Mouse (Mus musculus): ENCODE data around the gene Unc13d. TPM values are rescaled to one million over a fixed set of nuclear protein-coding genes. Genes with fewer than 3 reads are reported as not detected.

The Unc13d gene
- polyA plus RNA-seq, 1 experiment from 2014 or later: 1.1 TPM

GRCm38 (mm10) chr11:116106963-116107776 lies 29.4 kb upstream of the Unc13d start:
- Histone ChIP-seq H3K4me3 (ENCODE audit: low read depth, low read length) (peak overlapping the region; percentile 59), H3K4me2 (replicated peaks; ENCODE audit: low read depth) (peak overlapping the region; percentile 75), H3K4me1 (replicated peaks; ENCODE audit: control insufficient read depth, insufficient read depth, low read length) (peaks cover 22% of the 10 kb centered on the region), H3K9ac (ENCODE audit: low read depth, low read length) (no peak overlapping the region), H3K27ac (ENCODE audit: low read depth, low read length) (no peak overlapping the region), H3K9me3 (ENCODE audit: control insufficient read depth) (no peaks in the 10 kb centered on the region), H3K27me3 (replicated peaks; ENCODE audit: control insufficient read depth, insufficient read depth, low read length) (peaks cover 28% of the 10 kb centered on the region), H3K36me3 (ENCODE audit: control insufficient read depth, insufficient read depth) (no peaks in the 10 kb centered on the region)
- TF ChIP-seq CTCF (IDR thresholded peaks at IDR 0.05; ENCODE audit: low read depth): peak; percentile 44
- WGBS: 54% methylated on average over 14 of the region's 14 CpGs
- no peak for ATAC-seq

DNA sequence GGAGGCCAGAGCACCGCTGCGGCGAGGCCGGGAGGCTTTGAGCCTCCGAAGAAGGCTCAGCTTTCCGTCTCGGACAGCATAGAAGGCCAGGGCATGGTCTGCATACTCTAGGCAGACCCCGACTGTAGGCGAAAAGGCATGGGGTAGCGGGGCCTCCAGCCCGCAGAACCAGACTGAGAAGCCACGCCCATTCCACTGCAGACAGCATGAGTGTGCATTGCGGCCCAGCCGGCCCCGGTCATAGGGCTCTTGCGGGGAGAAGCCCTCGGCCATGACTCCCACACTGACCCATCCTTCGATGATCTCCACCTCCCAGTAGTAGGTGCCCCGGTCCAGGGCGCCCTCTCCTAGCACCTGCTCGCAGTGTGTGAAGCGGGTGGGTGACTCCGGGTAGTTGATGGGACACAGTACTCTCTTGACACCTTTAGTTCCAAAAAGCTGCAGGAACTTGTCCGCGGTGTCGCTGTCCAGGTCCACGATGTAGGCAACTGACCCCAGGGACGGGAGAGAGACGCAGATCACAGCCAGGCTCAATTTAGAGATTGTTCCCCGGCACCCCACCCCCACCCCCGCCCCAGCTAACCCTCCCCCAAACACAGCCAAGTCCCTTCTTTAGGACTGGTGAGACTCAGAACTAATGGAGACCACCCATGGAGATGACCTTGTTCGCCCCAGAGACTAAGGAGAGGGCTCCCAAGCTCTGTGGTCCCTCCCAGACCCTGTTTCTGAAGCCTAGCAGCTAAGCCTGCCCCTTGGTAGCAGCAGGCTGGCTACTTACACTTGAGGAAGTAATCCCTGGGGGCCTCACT lies 28.6 kb upstream of the Unc13d start:
- no peak for ATAC-seq
- Histone ChIP-seq H3K4me3 (ENCODE audit: low read depth, low read length) (no peak overlapping the region), H3K36me3 (ENCODE audit: control insufficient read depth, insufficient read depth) (no peaks in the 10 kb centered on the region), H3K4me2 (replicated peaks; ENCODE audit: low read depth) (peak overlapping the region; percentile 75), H3K27ac (ENCODE audit: low read depth, low read length) (no peak overlapping the region), H3K9me3 (ENCODE audit: control insufficient read depth) (no peaks in the 10 kb centered on the region), H3K4me1 (replicated peaks; ENCODE audit: control insufficient read depth, insufficient read depth, low read length) (peaks cover 29% of the 10 kb centered on the region), H3K27me3 (replicated peaks; ENCODE audit: control insufficient read depth, insufficient read depth, low read length) (peaks cover 28% of the 10 kb centered on the region), H3K9ac (ENCODE audit: low read depth, low read length) (no peak overlapping the region)
- WGBS: 37% methylated on average over 32 of the region's 32 CpGs
- no peak for TF ChIP-seq CTCF (IDR thresholded peaks at IDR 0.05; ENCODE audit: low read depth)

DNA sequence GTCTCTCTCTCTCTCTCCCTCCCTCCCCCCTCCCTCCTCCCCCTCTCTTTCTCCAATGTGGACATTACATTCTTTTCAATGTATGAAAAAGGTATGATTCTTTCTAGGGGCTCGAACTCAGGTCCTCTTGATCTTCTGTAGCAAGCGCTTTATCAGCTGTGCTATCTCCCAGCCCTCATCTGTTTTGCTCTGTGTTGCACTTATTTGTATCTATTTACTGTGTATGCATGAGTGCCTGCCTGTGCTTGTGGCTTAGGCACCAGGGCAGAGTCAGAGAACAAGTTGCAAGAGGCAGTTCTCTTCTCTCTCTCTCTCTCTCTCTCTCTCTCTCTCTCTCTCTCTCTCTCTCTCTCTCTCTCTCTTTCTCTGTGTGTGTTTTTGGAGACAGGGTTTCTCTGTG lies 27.3 kb upstream of the Unc13d start:
- TF ChIP-seq CTCF (IDR thresholded peaks at IDR 0.05; ENCODE audit: low read depth): no peak
- 96% methylated on average over 2 of the region's 2 CpGs for WGBS
- no peak overlapping the region for H3K9ac ChIP-seq (ENCODE audit: low read depth, low read length)
- H3K27me3 ChIP-seq (replicated peaks; ENCODE audit: control insufficient read depth, insufficient read depth, low read length): peaks cover 24% of the 10 kb centered on the region
- no peaks in the 10 kb centered on the region for H3K36me3 ChIP-seq (ENCODE audit: control insufficient read depth, insufficient read depth)
- no peak overlapping the region for H3K4me3 ChIP-seq (ENCODE audit: low read depth, low read length)
- peaks cover 37% of the 10 kb centered on the region for H3K4me1 ChIP-seq (replicated peaks; ENCODE audit: control insufficient read depth, insufficient read depth, low read length)
- ATAC-seq: no peak
- no peaks in the 10 kb centered on the region for H3K9me3 ChIP-seq (ENCODE audit: control insufficient read depth)
- no peak overlapping the region for H3K4me2 ChIP-seq (replicated peaks; ENCODE audit: low read depth)
- H3K27ac ChIP-seq (ENCODE audit: low read depth, low read length): no peak overlapping the region

DNA sequence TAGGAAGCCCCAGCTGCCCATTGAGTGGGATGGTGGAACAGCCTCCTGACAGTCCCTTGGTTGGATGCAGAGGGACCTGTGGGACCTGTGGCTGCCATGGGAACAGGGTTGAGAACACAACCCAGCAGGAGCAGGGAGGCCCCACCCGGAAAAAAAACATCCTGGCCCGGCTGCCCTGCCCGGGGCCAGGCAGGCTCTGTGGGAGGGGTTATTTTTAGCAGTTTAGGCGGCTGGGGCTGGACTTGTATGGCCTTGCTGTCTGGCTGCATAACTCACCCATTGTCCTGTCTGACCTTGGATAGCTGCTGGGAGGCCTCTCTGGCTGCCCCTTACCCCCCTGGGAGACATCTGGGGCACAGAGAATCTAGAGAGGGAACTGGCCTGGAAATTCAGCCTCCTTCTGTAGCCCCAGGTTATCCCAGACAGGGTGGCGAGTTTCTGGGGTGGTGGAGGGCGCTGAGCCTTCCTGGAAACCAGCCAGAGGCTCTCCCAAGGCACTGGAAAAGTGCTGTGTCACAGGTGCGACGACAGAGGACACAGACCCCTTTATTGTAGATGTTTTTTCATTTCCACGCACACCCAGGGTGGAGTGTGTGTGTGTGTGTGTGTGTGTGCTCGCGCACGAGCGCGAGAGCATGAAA lies 26.4 kb upstream of the Unc13d start:
- peak; percentile 52 for ATAC-seq
- Histone ChIP-seq H3K9me3 (ENCODE audit: control insufficient read depth) (no peaks in the 10 kb centered on the region), H3K27me3 (replicated peaks; ENCODE audit: control insufficient read depth, insufficient read depth, low read length) (peaks cover 16% of the 10 kb centered on the region), H3K4me2 (replicated peaks; ENCODE audit: low read depth) (no peak overlapping the region), H3K9ac (ENCODE audit: low read depth, low read length) (no peak overlapping the region), H3K4me3 (ENCODE audit: low read depth, low read length) (no peak overlapping the region), H3K36me3 (ENCODE audit: control insufficient read depth, insufficient read depth) (no peaks in the 10 kb centered on the region), H3K4me1 (replicated peaks; ENCODE audit: control insufficient read depth, insufficient read depth, low read length) (peaks cover 35% of the 10 kb centered on the region), H3K27ac (ENCODE audit: low read depth, low read length) (peak overlapping the region; percentile 50)
- TF ChIP-seq CTCF (IDR thresholded peaks at IDR 0.05; ENCODE audit: low read depth): no peak
- 32% methylated on average over 14 of the region's 14 CpGs for WGBS

- Histone ChIP-seq H3K4me2 (replicated peaks; ENCODE audit: low read depth) (no peak overlapping the region), H3K27me3 (replicated peaks; ENCODE audit: control insufficient read depth, insufficient read depth, low read length) (peaks cover 14% of the 10 kb centered on the region), H3K9me3 (ENCODE audit: control insufficient read depth) (no peaks in the 10 kb centered on the region), H3K36me3 (ENCODE audit: control insufficient read depth, insufficient read depth) (no peaks in the 10 kb centered on the region), H3K4me3 (ENCODE audit: low read depth, low read length) (no peak overlapping the region), H3K27ac (ENCODE audit: low read depth, low read length) (peak overlapping the region; percentile 50; the same call in 1 of the 2 replicates), H3K9ac (ENCODE audit: low read depth, low read length) (no peak overlapping the region), H3K4me1 (replicated peaks; ENCODE audit: control insufficient read depth, insufficient read depth, low read length) (peaks cover 39% of the 10 kb centered on the region)
- WGBS: 67% methylated on average over 11 of the region's 12 CpGs
- ATAC-seq: no peak
- no peak for TF ChIP-seq CTCF (IDR thresholded peaks at IDR 0.05; ENCODE audit: low read depth)
Measured at GRCm38 (mm10) chr11:116103572-116103971, 25.8 kb upstream of the Unc13d start.

- peak overlapping the region; percentile 18; the same call in 1 of the 2 replicates for H3K9ac ChIP-seq (ENCODE audit: low read depth, low read length)
- ATAC-seq: no peak
- no peak for TF ChIP-seq CTCF (IDR thresholded peaks at IDR 0.05; ENCODE audit: low read depth)
Measured at GRCm38 (mm10) chr11:116102472-116102871, 24.7 kb upstream of the Unc13d start.

More at GRCm38 (mm10) chr11:116102472-116102871, 24.7 kb upstream of the Unc13d start:
- H3K4me3 ChIP-seq (ENCODE audit: low read depth, low read length): no peak overlapping the region
- WGBS: 55% methylated on average over 3 of the region's 4 CpGs
- H3K4me1 ChIP-seq (replicated peaks; ENCODE audit: control insufficient read depth, insufficient read depth, low read length): peaks cover 36% of the 10 kb centered on the region
- H3K27me3 ChIP-seq (replicated peaks; ENCODE audit: control insufficient read depth, insufficient read depth, low read length): peaks cover 5% of the 10 kb centered on the region
- H3K9me3 ChIP-seq (ENCODE audit: control insufficient read depth): no peaks in the 10 kb centered on the region
- H3K36me3 ChIP-seq (ENCODE audit: control insufficient read depth, insufficient read depth): no peaks in the 10 kb centered on the region
- peak overlapping the region; percentile 74; the same call in 1 of the 2 replicates for H3K27ac ChIP-seq (ENCODE audit: low read depth, low read length)
- peak overlapping the region; percentile 38 for H3K4me2 ChIP-seq (replicated peaks; ENCODE audit: low read depth)

All from intestine, postnatal 0 days (tissue).